Mouse (Mus musculus): ENCODE measurements around the gene Gm20604.

DNA sequence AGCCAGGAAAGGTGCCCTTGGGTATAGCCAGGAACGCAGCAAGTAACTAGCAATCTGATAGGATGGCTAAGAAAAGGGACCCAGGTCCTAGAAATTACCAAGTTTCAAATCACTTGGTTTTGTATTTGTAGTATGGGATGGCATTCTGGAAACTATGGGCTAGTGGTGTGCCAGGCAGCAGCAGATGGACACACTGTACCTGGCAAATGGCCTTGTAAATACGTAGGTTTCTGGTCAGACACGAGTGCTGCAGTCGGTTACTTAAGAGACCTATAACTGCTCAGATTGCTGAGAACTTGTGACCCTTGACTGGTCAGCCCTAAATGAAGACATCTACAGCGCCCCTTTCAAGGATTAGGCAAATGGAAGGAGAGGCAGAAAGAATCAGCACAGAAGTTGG is 19.7 kb upstream of the Gm20604 start:
- TF ChIP-seq POLR2A (IDR thresholded peaks at IDR 0.05; ENCODE audit: control insufficient read depth, extremely low read depth, insufficient read depth, low read length, poor library complexity): no peak
- no peak for TF ChIP-seq CTCF (IDR thresholded peaks at IDR 0.05; ENCODE audit: borderline replicate concordance, control insufficient read depth, extremely low read depth, insufficient read depth, low read length, poor library complexity)
